Mouse (Mus musculus) midbrain, embryonic 14.5 days (tissue): ENCODE measurements around the gene Rps2. TPM values are rescaled to one million over a fixed set of nuclear protein-coding genes. Genes with fewer than 3 reads are reported as not detected.
"Not testable (repeated sequence)": the region's sequence is repeated elsewhere in the genome, so short reads cannot be mapped to it uniquely, and the experiment has no call there.

ENCODE experiments used
- ATAC-seq: fragments of 200-750 bp; cut with Nextera tagmentation; 2 replicates; pipeline ENCODE4 v1.8.0; 2017; ENCODE audit warnings: moderate number of reproducible peaks, moderate library complexity; ENCODE audit not compliant: low FRiP score, low TSS enrichment
- DNase-seq: peaks from one replicate; pipeline ENCODE4 v3.0.0-alpha.2; 2015
- H3K27ac ChIP-seq: fragments of 300-500 bp; sonication (generic); replicated peaks from 2 replicates; pipeline ENCODE4 v1.5.1; 2014; ENCODE audit warnings: mild to moderate bottlenecking, low read depth, low read length, moderate library complexity
- H3K27me3 ChIP-seq: fragments of 300-500 bp; sonication (generic); 2 replicates; pipeline ENCODE4 v1.6.1; 2014; ENCODE audit warnings: low read length, control low read depth, mixed read lengths; ENCODE audit not compliant: control insufficient read depth, insufficient read depth
- H3K36me3 ChIP-seq: fragments of 300-500 bp; sonication (generic); 2 replicates; pipeline ENCODE4 v1.6.1; 2014; ENCODE audit warnings: low read length, control low read depth; ENCODE audit not compliant: control insufficient read depth, insufficient read depth
- H3K4me1 ChIP-seq: fragments of 300-500 bp; sonication (generic); 2 replicates; pipeline ENCODE4 v1.6.1; 2014; ENCODE audit warnings: mild to moderate bottlenecking, antibody characterized with exemption, low read length, control low read depth; ENCODE audit not compliant: control insufficient read depth, insufficient read depth
- H3K4me2 ChIP-seq: fragments of 300-500 bp; sonication (generic); 2 replicates; pipeline ENCODE4 v1.6.1; 2014; ENCODE audit warnings: mild to moderate bottlenecking, low read length, moderate library complexity
- H3K4me3 ChIP-seq: fragments of 300-500 bp; sonication (generic); replicated peaks from 2 replicates; pipeline ENCODE4 v1.5.1; 2014; ENCODE audit warnings: low read depth, low read length
- H3K9ac ChIP-seq: fragments of 300-500 bp; sonication (generic); replicated peaks from 2 replicates; pipeline ENCODE4 v1.6.1; 2014; ENCODE audit warnings: mild to moderate bottlenecking, low read length, moderate library complexity
- H3K9me3 ChIP-seq: fragments of 300-500 bp; sonication (generic); 2 replicates; pipeline ENCODE4 v1.6.1; 2016; ENCODE audit warnings: low read length, control low read depth, mixed read lengths; ENCODE audit not compliant: control insufficient read depth
- WGBS: fragments of 180-500 bp; shearing (Covaris S2); extraction: QIAGEN DNeasy Blood & Tissue Kit; methylation state at CpG from one replicate; pipeline ENCODE4 v1.1.7; 2014; 5-methylcytosine and 5-hydroxymethylcytosine counted together
- polyA plus RNA-seq: library from polyadenylated mRNA; unstranded; fragments of >200 nt; fragmentation: Nextera tagmentation; extraction: Ambion mirVana; gene quantifications from 2 replicates; pipeline ENCODE4 v1.2.1, GENCODE M21; 2014

The Rps2 gene
- polyA plus RNA-seq, 1 experiment from 2014 or later, result 824 TPM

DNA sequence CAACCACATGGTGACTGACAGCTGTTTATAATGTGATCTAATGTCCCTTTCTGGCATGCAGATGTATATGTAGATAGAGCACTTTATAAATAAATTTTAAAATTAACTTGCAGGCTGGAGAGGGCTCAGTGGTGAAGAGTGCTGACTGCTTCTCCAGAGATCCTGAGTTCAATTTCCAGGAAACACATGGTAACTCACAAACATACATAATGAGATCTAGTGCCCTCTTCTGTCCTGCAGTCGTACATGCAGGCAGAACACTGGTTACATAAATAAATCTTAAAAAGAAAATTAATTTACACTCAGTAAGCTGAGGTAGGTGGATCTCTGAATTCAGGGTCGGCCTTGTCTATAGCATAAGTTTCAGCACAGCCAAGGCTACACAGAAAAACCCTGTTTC, 9.3 kb upstream of the Rps2 start:
- no peak overlapping the region for H3K4me2 ChIP-seq
- H3K27me3 ChIP-seq, result no peaks in the 10 kb centered on the region
- 27% methylated on average over 2 of the region's 2 CpGs for WGBS
- no peak overlapping the region for H3K4me3 ChIP-seq
- H3K36me3 ChIP-seq, result peaks cover 19% of the 10 kb centered on the region
- no peak overlapping the region for H3K9ac ChIP-seq
- no peak overlapping the region for H3K27ac ChIP-seq
- DNase-seq (peak; percentile 52), ATAC-seq (no peak)
- H3K4me1 ChIP-seq, result peaks cover 10% of the 10 kb centered on the region; the same call in 1 of the 2 replicates
- no peaks in the 10 kb centered on the region for H3K9me3 ChIP-seq

DNA sequence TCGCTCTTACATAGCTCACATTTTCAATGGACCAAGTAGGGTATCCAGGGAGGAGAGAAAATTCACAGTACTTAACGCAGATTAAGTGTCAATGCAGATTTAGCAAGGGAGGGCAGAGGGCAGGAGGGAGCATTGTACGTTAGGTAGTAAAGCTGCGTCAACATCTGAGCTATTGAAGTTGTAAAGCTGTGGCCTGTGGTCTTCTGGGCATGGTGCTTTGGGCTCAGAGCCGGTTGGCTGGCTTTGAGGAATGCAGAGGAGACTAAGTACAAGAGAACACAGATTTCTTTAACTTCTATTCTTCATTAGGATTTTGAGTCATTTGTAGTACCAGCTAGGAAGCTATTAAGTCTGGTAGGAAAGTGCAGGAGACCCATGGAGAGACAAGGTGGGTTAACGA, 2.4 kb upstream of the Rps2 start:
- H3K27me3 ChIP-seq, result no peaks in the 10 kb centered on the region
- H3K4me2 ChIP-seq, result no peak overlapping the region
- DNase-seq (no peak), ATAC-seq (no peak)
- H3K36me3 ChIP-seq, result peaks cover 13% of the 10 kb centered on the region; the same call in 1 of the 2 replicates
- H3K4me3 ChIP-seq, result no peak overlapping the region
- H3K4me1 ChIP-seq, result no peaks in the 10 kb centered on the region
- no peak overlapping the region for H3K27ac ChIP-seq
- WGBS, result 11% methylated on average over 6 of the region's 6 CpGs
- no peaks in the 10 kb centered on the region for H3K9me3 ChIP-seq
- H3K9ac ChIP-seq, result no peak overlapping the region

DNA sequence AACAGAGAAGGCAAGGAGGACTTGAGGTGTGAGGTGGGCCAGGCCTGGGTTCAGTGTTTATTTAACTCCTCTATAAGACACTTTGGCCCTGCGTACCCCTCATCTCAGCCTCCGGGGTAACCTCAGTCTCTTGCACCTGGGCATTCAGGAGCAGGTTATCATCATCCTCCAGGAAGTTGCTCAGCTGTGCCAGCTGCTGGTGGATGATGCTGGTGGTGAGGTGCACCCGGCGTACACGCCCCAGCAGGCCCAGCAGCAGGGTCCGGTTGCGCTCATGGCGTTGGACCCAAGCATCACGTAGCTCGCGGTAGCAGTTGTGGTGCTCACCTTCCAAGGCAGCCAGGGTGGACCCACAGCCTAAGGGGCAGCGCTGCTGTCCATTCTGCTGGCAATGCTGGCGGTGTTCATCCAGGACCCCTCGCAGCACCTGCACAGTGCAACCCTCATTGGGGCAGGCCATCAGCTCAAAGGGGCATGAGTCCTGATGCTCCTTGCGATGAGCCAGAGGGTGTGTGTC, 1.7 kb upstream of the Rps2 start:
- ATAC-seq, result no peak
- no peak overlapping the region for H3K27ac ChIP-seq
- WGBS, result 95% methylated on average over 15 of the region's 15 CpGs
- H3K4me3 ChIP-seq, result no peak overlapping the region
- H3K36me3 ChIP-seq, result peaks cover 15% of the 10 kb centered on the region
- no peaks in the 10 kb centered on the region for H3K4me1 ChIP-seq
- no peak for DNase-seq
- no peak overlapping the region for H3K4me2 ChIP-seq
- H3K9ac ChIP-seq, result no peak overlapping the region
- no peaks in the 10 kb centered on the region for H3K27me3 ChIP-seq
- no peaks in the 10 kb centered on the region for H3K9me3 ChIP-seq

DNA sequence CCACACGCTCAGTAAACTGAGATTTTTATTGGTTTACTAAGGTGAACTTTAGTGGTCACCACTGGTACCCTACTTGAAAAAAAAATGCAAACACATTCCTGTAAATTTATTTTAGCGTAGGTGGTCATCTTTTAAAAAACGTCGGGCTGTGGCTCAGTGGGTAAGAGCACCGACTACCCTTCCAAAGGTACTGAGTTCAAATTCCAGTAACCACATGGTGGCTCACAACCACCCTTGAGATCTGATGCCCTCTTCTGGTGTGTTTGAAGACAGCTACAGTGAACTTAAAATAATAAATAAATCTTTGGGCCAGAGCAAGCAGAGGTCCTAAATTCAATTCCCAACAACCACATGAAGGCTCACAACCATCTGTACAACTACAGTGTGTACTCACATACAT, 1.0 kb downstream of the Rps2 start:
- not testable (repeated sequence) for DNase-seq, ATAC-seq

GRCm38 (mm10) chr17:24719494-24720222, 1.7 kb downstream of the Rps2 start:
- Histone ChIP-seq H3K9me3 (no peaks in the 10 kb centered on the region), H3K36me3 (peaks cover 29% of the 10 kb centered on the region), H3K27ac (peak overlapping the region; percentile 84), H3K4me1 (peaks cover 9% of the 10 kb centered on the region), H3K4me3 (peak overlapping the region; percentile 85), H3K9ac (peak overlapping the region; percentile 80), H3K4me2 (peak overlapping the region; percentile 84), H3K27me3 (no peaks in the 10 kb centered on the region)
- peak; percentile 99 for DNase-seq
- WGBS, result under 1% methylated on average over 61 of the region's 61 CpGs
- peak; percentile 97 for ATAC-seq

More for the DNA sequence above, 1.0 kb downstream of the Rps2 start:
- H3K36me3 ChIP-seq, result peaks cover 29% of the 10 kb centered on the region
- peak overlapping the region; percentile 85 for H3K4me3 ChIP-seq
- peak overlapping the region; percentile 84 for H3K4me2 ChIP-seq
- peak overlapping the region; percentile 80; the same call in 1 of the 2 replicates for H3K9ac ChIP-seq
- not testable (repeated sequence) for H3K9me3 ChIP-seq, H3K27ac ChIP-seq, H3K27me3 ChIP-seq, H3K4me1 ChIP-seq
- WGBS, result 68% methylated on average over 5 of the region's 5 CpGs

DNA sequence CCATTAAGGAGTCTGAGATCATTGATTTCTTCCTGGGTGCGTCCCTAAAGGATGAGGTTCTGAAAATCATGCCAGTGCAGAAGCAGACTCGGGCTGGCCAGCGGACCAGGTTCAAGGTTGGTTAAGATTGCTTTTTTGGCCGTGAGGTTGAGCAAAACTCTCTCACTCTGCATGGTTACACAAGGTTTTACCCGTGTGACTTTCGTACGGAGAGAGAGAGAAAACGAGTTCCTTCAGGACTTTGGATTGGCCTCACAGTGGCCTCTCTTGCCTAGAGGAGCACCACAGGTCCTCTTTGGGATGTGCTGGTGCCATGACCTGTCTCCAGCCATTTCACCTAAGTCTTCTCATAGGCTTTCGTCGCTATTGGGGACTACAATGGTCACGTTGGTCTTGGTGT, 2.7 kb downstream of the Rps2 start:
- Histone ChIP-seq H3K4me3 (peak overlapping the region; percentile 85), H3K4me2 (peak overlapping the region; percentile 84), H3K36me3 (peaks cover 24% of the 10 kb centered on the region), H3K9ac (peak overlapping the region; percentile 77)
- DNase-seq, H3K9me3 ChIP-seq, H3K27me3 ChIP-seq, H3K27ac ChIP-seq, ATAC-seq, H3K4me1 ChIP-seq: not testable (repeated sequence)
- WGBS, result under 1% methylated on average over 11 of the region's 11 CpGs

GRCm38 (mm10) chr17:24721383-24721955, 3.6 kb downstream of the Rps2 start:
- not testable (repeated sequence) for H3K4me1 ChIP-seq, H3K27ac ChIP-seq, H3K9me3 ChIP-seq, DNase-seq, ATAC-seq, H3K27me3 ChIP-seq
- H3K4me3 ChIP-seq, result peak overlapping the region; percentile 19
- H3K4me2 ChIP-seq, result peak overlapping the region; percentile 84
- H3K9ac ChIP-seq, result peak overlapping the region; percentile 34; the same call in 1 of the 2 replicates
- peaks cover 17% of the 10 kb centered on the region for H3K36me3 ChIP-seq
- 71% methylated on average over 7 of the region's 7 CpGs for WGBS

GRCm38 (mm10) chr17:24722220-24722924, 4.5 kb downstream of the Rps2 start:
- Histone ChIP-seq H3K4me3 (no peak overlapping the region), H3K9ac (no peak overlapping the region), H3K27ac (no peak overlapping the region), H3K27me3 (no peaks in the 10 kb centered on the region), H3K4me1 (peaks cover 9% of the 10 kb centered on the region), H3K36me3 (peaks cover 16% of the 10 kb centered on the region), H3K4me2 (peak overlapping the region; percentile 94; the same call in 1 of the 2 replicates), H3K9me3 (no peaks in the 10 kb centered on the region)
- ATAC-seq (no peak), DNase-seq (no peak)
- WGBS, result 36% methylated on average over 13 of the region's 13 CpGs
